Mouse (Mus musculus) neural tube, embryonic 11.5 days (tissue): ENCODE results near the gene Hoxc13. TPM values are rescaled to one million over a fixed set of nuclear protein-coding genes. Genes with fewer than 3 reads are reported as not detected.

Source experiments
- ATAC-seq: fragments of 200-750 bp; cut with Nextera tagmentation; 2 replicates; pipeline ENCODE4 v1.8.0; 2017; ENCODE audit warnings: moderate number of reproducible peaks, mild to moderate bottlenecking, moderate TSS enrichment, moderate library complexity; ENCODE audit not compliant: insufficient read depth, low FRiP score, low TSS enrichment
- DNase-seq: peaks from one replicate; pipeline ENCODE4 v3.0.0-alpha.2; 2015; ENCODE audit warnings: low spot score
- H3K27ac ChIP-seq: fragments of 300-500 bp; sonication (generic); 2 replicates; pipeline ENCODE4 v1.5.1; 2014; ENCODE audit warnings: low read depth, mild to moderate bottlenecking, low read length
- H3K27me3 ChIP-seq: fragments of 300-500 bp; sonication (generic); 2 replicates; pipeline ENCODE4 v1.6.1; 2014; ENCODE audit warnings: mild to moderate bottlenecking, low read length, mixed read lengths; ENCODE audit not compliant: control insufficient read depth, insufficient read depth
- H3K36me3 ChIP-seq: fragments of 300-500 bp; sonication (generic); 2 replicates; pipeline ENCODE4 v1.6.1; 2014; ENCODE audit warnings: mild to moderate bottlenecking, low read length, moderate library complexity, mixed read lengths; ENCODE audit not compliant: control insufficient read depth, insufficient read depth
- H3K4me1 ChIP-seq: fragments of 300-500 bp; sonication (generic); 2 replicates; pipeline ENCODE4 v1.6.1; 2014; ENCODE audit warnings: low read length, mixed read lengths; ENCODE audit not compliant: control insufficient read depth, insufficient read depth
- H3K4me2 ChIP-seq: fragments of 300-500 bp; sonication (generic); 2 replicates; pipeline ENCODE4 v1.6.1; 2014; ENCODE audit warnings: low read depth, mild to moderate bottlenecking, moderate library complexity
- H3K4me3 ChIP-seq: fragments of 300-500 bp; sonication (generic); 2 replicates; pipeline ENCODE4 v1.5.1; 2014; ENCODE audit warnings: low read depth, low read length
- H3K9ac ChIP-seq: fragments of 300-500 bp; sonication (generic); 2 replicates; pipeline ENCODE4 v1.6.1; 2014; ENCODE audit warnings: mild to moderate bottlenecking, low read length
- H3K9me3 ChIP-seq: fragments of 300-500 bp; sonication (generic); 2 replicates; pipeline ENCODE4 v1.6.1; 2016; ENCODE audit warnings: low read length; ENCODE audit not compliant: control insufficient read depth
- WGBS: fragments of 180-500 bp; shearing (Covaris S2); extraction: QIAGEN DNeasy Blood & Tissue Kit; methylation state at CpG from one replicate; pipeline ENCODE4 v1.1.7; 2014; 5-methylcytosine and 5-hydroxymethylcytosine counted together
- polyA plus RNA-seq: library from polyadenylated mRNA; unstranded; fragments of >200 nt; fragmentation: Nextera tagmentation; extraction: Ambion mirVana; gene quantifications from 2 replicates; pipeline ENCODE4 v1.2.1, GENCODE M21; 2014

Gene Hoxc13
- polyA plus RNA-seq, 1 experiment from 2014 or later = 4.5 TPM

- Histone ChIP-seq H3K27me3 (peaks cover 91% of the 10 kb centered on the region), H3K4me3 (peak overlapping the region; percentile 95), H3K9ac (peak overlapping the region; percentile 77), H3K36me3 (no peaks in the 10 kb centered on the region), H3K4me1 (no peaks in the 10 kb centered on the region), H3K4me2 (peak overlapping the region; percentile 57), H3K27ac (peak overlapping the region; percentile 78), H3K9me3 (no peaks in the 10 kb centered on the region)
- DNase-seq (no peak), ATAC-seq (no peak)
- WGBS = 3% methylated on average over 26 of the region's 26 CpGs
Measured at GRCm38 (mm10) chr15:102965003-102965891, 44.3 kb downstream of the Hoxc13 start.

GRCm38 (mm10) chr15:102965892-102966775 is 45.2 kb downstream of the Hoxc13 start:
- Histone ChIP-seq H3K36me3 (no peaks in the 10 kb centered on the region), H3K4me2 (peak overlapping the region; percentile 57), H3K27me3 (peaks cover 87% of the 10 kb centered on the region), H3K9me3 (no peaks in the 10 kb centered on the region), H3K4me3 (peak overlapping the region; percentile 95), H3K27ac (peak overlapping the region; percentile 78), H3K9ac (peak overlapping the region; percentile 90), H3K4me1 (no peaks in the 10 kb centered on the region)
- ATAC-seq = peak; percentile 84
- under 1% methylated on average over 29 of the region's 30 CpGs for WGBS
- peak; percentile 90 for DNase-seq

- no peaks in the 10 kb centered on the region for H3K36me3 ChIP-seq
- peaks cover 83% of the 10 kb centered on the region for H3K27me3 ChIP-seq
- no peaks in the 10 kb centered on the region for H3K4me1 ChIP-seq
- no peak for DNase-seq
- no peaks in the 10 kb centered on the region for H3K9me3 ChIP-seq
- H3K9ac ChIP-seq = peak within 1 kb of the TSS; percentile 90
- peak within 1 kb of the TSS; percentile 95 for H3K4me3 ChIP-seq
- ATAC-seq = peak; percentile 17
- H3K4me2 ChIP-seq = peak within 1 kb of the TSS; percentile 57
- H3K27ac ChIP-seq = peak within 1 kb of the TSS; percentile 78
- WGBS = 3% methylated on average over 27 of the region's 27 CpGs
Measured at GRCm38 (mm10) chr15:102966776-102967311, 45.9 kb downstream of the Hoxc13 start, which contains the start of gene Hoxc10. Hoxc10 (plus strand) TSS chr15:102966796.

GRCm38 (mm10) chr15:102967312-102967510 is 46.3 kb downstream of the Hoxc13 start, which contains the start of gene Hoxc5:
Hoxc5 (plus strand) TSS chr15:102967443.
- Histone ChIP-seq H3K4me3 (peak within 1 kb of the TSS; percentile 95), H3K4me1 (no peaks in the 10 kb centered on the region), H3K9ac (peak within 1 kb of the TSS; percentile 90), H3K36me3 (no peaks in the 10 kb centered on the region), H3K4me2 (peak within 1 kb of the TSS; percentile 57), H3K9me3 (no peaks in the 10 kb centered on the region), H3K27me3 (peaks cover 84% of the 10 kb centered on the region), H3K27ac (peak within 1 kb of the TSS; percentile 78)
- 2% methylated on average over 12 of the region's 12 CpGs for WGBS
- ATAC-seq (no peak), DNase-seq (no peak)

- H3K27ac ChIP-seq = peak overlapping the region; percentile 78
- H3K4me3 ChIP-seq = peak overlapping the region; percentile 95
- H3K36me3 ChIP-seq = no peaks in the 10 kb centered on the region
- no peaks in the 10 kb centered on the region for H3K9me3 ChIP-seq
- WGBS = under 1% methylated on average over 34 of the region's 34 CpGs
- DNase-seq (no peak), ATAC-seq (no peak)
- H3K4me2 ChIP-seq = peak overlapping the region; percentile 57
- peak overlapping the region; percentile 90 for H3K9ac ChIP-seq
- H3K4me1 ChIP-seq = no peaks in the 10 kb centered on the region
- H3K27me3 ChIP-seq = peaks cover 84% of the 10 kb centered on the region
Measured at GRCm38 (mm10) chr15:102967511-102968397, 46.9 kb downstream of the Hoxc13 start.

- DNase-seq (no peak), ATAC-seq (no peak)
- Histone ChIP-seq H3K27ac (no peak overlapping the region), H3K4me1 (no peaks in the 10 kb centered on the region), H3K36me3 (no peaks in the 10 kb centered on the region), H3K9ac (peak overlapping the region; percentile 90), H3K9me3 (no peaks in the 10 kb centered on the region), H3K4me3 (peak overlapping the region; percentile 95), H3K4me2 (peak overlapping the region; percentile 90), H3K27me3 (peaks cover 83% of the 10 kb centered on the region)
- WGBS = 23% methylated on average over 1 of the region's 1 CpGs
Measured at GRCm38 (mm10) chr15:102969296-102969695, 48.4 kb downstream of the Hoxc13 start.

GRCm38 (mm10) chr15:102970740-102971139 is 49.8 kb downstream of the Hoxc13 start:
- no peaks in the 10 kb centered on the region for H3K4me1 ChIP-seq
- no peaks in the 10 kb centered on the region for H3K9me3 ChIP-seq
- DNase-seq = no peak
- H3K9ac ChIP-seq = peak overlapping the region; percentile 100
- no peaks in the 10 kb centered on the region for H3K36me3 ChIP-seq
- WGBS = 1% methylated on average over 12 of the region's 12 CpGs
- no peak for ATAC-seq
- H3K4me3 ChIP-seq = peak overlapping the region; percentile 95
- peaks cover 79% of the 10 kb centered on the region for H3K27me3 ChIP-seq
- H3K27ac ChIP-seq = peak overlapping the region; percentile 51
- peak overlapping the region; percentile 90 for H3K4me2 ChIP-seq

- H3K27me3 ChIP-seq = peaks cover 78% of the 10 kb centered on the region
- no peaks in the 10 kb centered on the region for H3K9me3 ChIP-seq
- WGBS = under 1% methylated on average over 21 of the region's 21 CpGs
- H3K4me2 ChIP-seq = peak overlapping the region; percentile 90
- H3K27ac ChIP-seq = peak overlapping the region; percentile 83
- H3K9ac ChIP-seq = peak overlapping the region; percentile 100
- 0 out of 2 replicates have a peak, but pooled peaks cover 2% of the 10 kb centered on the region for H3K4me1 ChIP-seq
- DNase-seq (peak; percentile 56), ATAC-seq (no peak)
- H3K36me3 ChIP-seq = no peaks in the 10 kb centered on the region
- H3K4me3 ChIP-seq = peak overlapping the region; percentile 95
Measured at GRCm38 (mm10) chr15:102972254-102972653, 51.4 kb downstream of the Hoxc13 start.
